Mouse (Mus musculus) 3134 (cell line): ENCODE results near the gene Traf3ip3.
A peak's percentile ranks its signal among the peaks of the same experiment; 100 is the strongest.

Source experiments
- DNase-seq: peaks from one replicate; pipeline ENCODE4 v3.0.0-alpha.2; 2011; ENCODE audit warnings: low spot score; ENCODE audit not compliant: insufficient read length; ENCODE audit errors: extremely low read depth

The Traf3ip3 gene

GRCm38 (mm10) chr1:193208178-193208577 lies 6.7 kb upstream of the Traf3ip3 start:
- DNase-seq: no peak

DNA sequence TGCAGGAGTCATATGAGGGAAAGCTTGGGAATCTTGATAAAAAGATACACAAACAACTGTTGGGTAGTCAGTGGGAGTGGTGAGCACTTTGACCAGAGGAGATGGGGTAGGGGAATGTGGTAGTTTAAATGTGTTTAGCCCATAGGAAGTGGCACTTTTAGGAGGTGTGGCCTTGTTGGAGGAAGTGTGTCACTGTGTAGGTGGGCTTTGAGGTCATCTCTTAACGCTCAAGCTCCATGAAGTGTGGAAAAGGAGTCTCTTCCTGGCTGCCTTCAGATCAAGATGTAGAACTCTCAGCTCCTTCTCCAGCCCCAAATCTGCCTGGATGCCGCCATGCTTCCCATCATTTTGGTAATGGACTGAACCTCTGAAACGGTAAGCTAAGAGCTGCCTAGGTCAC lies 6.0 kb upstream of the Traf3ip3 start, which contains the start of gene Lamb3:
Gene Lamb3 (plus strand): TSS at position 197 of the 400 bp plus-strand sequence.
- DNase-seq: no peak

- DNase-seq: no peak
Observed at GRCm38 (mm10) chr1:193205431-193205830, 3.9 kb upstream of the Traf3ip3 start.

DNA sequence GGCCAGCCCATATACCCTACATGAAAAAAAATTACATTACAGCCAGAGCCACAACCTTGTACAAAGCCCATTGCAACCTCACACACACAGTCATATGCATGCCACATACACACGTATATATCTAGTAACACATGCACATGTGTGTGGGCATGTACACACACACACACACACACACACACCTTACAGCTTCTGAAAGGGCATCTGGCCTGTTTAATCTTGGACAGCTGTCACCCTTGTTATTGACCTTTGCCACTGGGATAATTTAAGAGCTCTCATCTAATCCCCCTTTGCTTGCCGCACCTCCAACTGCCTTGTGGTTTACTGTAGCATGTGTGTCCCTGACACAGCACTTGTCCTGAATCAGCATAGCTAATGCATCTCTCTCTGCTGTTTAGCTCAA lies 2.3 kb upstream of the Traf3ip3 start:
- DNase-seq: no peak

DNA sequence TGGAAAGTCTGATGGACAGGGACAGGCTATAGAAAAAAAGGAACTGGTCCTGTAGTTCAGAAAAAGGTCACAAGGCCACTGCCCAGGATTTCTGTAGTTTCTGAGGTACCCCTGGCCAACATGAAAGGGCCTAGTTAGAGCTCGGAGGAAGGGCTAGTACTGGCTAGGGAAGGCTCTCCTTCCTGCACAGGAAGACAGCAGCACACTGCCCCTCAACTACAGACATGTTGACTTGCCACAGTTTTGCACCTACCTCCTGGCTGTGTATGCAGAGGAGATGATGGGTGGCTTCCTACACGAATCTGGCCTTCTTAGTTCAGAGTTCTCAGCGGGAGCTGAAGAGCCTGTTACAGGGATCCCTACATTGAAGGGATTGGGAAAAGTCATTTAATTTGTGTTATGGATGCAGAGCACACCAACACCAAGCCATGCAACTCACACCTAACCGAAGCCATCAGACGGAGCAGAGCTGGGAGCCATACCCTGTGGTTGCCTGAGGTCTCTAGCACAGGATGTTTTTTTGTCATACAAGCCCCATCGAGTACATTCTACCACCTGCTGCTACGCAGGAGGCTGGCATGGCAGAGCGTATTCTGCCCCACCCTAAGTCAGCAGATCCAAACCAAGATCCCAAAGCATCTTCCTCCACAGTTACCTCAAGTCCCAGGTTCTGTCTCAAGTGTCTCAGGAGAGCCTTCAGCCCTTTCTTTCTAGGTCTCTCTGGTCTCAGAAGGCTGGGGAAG lies 692 bp downstream of the Traf3ip3 start:
- DNase-seq: no peak

DNA sequence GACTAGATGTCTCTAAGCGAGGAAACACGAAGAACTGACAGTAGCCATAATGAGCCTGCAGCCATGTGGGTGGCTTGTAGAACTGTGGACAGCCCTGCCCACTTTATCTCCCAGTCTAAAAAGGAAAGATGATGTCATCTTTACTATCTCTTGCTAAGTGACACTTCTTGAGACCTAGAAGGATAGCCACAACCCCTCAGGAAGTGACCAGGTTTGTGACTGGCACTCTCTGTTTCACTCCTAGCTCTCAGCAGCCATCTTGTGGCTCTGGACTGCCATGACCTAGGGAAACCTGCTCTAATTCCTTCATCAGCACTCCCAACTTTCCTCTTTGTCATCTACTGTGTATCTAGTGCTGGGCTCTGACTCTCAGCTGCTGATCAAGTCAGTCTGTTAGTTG lies 3.2 kb downstream of the Traf3ip3 start:
- no peak for DNase-seq

DNA sequence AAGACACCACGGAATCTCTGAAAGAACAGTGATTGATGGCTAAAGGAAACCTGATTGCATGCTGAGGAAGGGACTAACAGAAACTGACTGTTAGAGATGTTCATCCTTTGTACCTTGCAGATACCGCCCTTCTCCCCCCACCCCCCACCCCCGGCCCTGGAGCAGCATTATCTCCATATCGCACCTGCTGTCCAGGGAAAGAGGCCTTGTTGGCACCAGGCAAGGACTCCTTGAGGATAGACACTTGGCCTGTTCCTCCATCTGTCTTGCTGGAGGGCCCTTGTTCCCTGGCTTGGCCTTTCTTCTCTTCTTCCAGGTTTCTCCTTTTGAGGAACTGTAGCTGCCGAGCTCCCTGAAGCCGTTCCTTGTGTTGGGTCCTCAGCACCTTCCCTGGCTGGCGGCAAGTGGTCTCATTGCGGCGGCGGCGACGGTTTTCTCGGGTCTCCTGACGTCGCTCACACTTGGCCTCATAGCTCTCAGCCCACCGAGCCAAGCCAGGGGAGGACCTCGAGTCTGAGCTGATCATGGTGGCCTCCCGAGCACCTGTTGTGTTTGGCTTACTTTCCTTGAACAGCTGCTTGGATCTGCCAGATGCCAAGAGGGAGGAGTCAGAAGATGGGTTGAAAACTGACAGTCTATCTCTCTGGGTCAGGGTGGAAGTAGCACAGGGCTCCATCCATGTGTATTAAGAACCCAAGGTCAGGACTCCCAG lies 3.9 kb downstream of the Traf3ip3 start:
- DNase-seq: no peak

DNA sequence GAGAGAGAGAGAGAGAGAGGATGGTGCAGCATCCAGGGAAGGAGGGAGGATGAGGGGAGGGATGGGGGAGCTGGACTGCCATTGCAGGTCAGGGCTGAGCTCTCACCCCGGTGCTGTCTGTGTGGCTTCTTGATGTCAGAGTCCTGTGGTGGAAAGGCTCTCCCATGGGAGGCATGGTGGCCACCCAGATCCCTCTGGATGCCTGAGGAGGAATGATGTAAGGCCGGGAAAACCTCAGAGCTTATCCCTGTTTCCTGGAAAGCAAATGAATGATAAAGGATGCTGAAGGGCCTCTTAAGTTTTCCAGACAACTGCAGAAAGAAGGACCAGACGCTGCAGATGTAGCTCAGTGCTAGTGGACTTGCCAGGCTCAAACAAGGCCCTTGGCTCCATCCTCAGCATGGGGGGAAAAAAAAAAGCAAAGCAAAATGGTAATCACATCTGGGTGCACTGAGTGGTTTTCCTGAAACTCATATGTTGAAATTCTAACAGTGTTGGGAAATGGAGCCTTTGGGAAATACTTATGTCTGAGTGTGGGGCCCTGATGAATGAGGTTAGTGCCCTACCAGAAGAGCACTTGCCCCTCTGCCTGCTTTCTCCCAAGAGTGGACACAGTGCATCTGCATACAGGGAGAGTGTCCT lies 6.2 kb downstream of the Traf3ip3 start:
- DNase-seq: no peak

GRCm38 (mm10) chr1:193194416-193195140 lies 6.9 kb downstream of the Traf3ip3 start:
- no peak for DNase-seq

- DNase-seq: no peak
Observed at GRCm38 (mm10) chr1:193191675-193192283, 9.7 kb downstream of the Traf3ip3 start.

DNA sequence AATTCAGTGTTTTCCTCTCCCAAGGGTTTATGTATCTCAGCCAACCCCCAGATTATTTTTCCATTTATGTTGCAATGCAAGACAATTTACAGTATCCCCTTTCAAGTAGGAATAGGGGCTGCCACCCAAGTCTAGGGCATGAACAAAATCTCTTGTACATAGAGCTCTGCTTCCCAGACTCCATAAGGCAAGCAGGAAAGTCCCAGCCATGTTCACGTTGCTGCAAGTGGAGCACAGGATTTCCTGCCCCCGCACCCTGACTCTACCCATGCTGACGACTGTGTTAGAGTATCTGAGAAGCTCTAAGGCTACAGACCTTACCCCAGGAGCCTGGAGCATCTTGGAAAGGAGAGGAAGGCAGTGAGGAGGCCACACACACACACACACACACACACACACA lies 11.7 kb downstream of the Traf3ip3 start:
- no peak for DNase-seq

DNA sequence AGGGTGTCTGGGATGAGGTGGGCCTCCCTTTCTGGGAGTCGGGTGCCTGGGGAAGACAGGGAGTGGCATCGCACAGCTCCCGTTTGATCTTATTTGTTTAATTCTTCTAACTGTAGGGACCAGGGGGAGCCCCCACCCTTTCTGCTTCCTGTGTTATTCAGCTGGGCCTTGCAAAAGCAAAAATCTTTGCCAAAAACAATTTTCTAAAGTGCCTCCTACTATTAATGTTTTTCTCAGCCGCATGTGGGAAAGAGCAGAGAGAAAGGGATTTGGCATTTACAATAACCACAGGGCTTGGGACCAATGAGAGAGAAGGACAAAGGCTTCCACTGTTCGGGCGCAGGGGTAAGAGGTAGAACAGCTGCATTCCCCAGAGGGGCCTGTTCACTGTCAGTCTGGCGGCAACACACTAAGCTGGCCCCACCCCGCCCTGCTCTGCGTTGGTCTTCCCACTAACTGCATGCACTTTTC lies 12.3 kb downstream of the Traf3ip3 start:
- DNase-seq: peak; percentile 75

DNA sequence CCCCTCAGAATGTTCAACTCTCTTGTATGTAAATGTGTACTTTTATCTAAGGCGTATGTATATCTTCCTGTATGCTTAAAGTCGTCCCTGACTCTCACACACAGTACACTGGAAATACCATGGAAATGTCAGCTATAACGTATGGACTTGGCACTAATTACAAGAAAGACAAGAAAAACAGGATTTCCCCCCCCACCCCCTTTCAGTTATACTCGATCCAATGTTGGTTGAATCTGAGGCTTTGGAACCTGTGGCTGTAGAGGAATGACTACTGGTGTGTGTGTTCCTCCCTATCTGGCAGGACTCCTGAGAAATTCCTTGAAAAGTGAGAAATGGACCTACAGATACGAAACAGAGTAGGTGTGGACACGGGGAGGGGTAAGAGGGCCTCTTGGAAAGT lies 13.2 kb downstream of the Traf3ip3 start:
- DNase-seq: no peak

DNA sequence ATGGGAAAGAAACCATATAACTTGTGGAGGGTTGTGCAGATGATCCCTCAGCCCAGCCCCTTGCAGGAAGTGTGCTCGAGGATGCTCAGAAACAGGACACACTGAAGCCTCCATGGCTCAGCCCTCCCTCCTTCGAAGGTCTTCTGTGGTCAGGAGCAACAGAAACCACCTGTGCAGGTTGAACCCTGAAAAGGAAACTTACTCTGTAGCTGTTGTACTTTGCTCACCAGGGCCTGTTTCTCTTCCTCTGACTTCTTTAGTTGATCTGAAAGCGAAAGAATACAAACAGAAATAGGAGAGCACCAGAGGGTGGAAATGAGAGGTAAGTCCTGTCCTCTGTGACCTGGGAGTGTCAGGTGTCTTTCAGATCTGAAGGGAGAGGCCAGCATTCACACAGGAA lies 20.4 kb downstream of the Traf3ip3 start:
- DNase-seq: no peak

DNA sequence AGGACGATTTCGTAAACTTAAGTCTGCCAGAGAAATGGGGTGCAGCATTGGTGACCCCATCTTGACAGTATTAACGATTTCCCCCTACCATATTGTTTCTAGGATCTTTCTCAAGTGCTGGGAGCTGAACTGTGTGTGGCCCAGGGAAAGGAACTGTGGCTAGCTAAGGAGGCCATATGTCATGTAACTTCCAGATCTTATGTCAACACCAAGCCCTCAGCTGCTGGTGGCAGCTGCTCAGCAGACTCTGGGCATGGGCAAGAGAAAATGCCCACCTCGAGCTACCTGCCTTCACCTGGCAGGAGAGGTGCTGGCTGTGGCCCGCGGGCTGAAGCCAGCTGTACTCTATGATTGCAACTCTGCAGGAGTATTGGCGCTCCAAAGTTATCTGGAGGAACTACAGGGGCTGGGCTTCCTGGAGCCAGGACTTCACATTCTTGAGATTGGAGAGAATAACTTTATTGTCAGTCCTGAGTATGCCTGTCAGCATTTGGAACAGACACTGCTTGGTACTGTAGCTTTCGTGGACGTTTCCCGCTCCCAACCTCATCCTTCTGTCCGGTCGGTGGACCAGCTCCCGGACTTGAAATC lies 27.3 kb downstream of the Traf3ip3 start:
- no peak for DNase-seq

DNA sequence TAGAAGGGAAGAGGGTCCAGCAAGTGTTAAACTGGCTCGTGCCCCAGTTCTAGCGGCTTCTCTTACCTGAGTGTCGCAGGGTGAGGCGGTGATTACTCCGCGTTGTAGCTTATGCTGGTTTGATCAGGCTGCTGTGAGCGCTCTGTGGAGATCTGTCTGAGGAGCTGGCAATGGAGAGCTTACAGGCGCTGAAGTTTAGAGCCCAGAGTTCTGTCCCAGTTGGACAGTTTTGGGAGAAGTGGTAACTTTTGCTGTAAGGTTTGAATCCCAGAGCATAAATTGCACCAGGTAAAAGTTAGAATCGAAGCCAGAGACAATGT lies 27.7 kb downstream of the Traf3ip3 start:
- no peak for DNase-seq

GRCm38 (mm10) chr1:193172991-193173809 lies 28.3 kb downstream of the Traf3ip3 start:
- peak; percentile 96 for DNase-seq

DNA sequence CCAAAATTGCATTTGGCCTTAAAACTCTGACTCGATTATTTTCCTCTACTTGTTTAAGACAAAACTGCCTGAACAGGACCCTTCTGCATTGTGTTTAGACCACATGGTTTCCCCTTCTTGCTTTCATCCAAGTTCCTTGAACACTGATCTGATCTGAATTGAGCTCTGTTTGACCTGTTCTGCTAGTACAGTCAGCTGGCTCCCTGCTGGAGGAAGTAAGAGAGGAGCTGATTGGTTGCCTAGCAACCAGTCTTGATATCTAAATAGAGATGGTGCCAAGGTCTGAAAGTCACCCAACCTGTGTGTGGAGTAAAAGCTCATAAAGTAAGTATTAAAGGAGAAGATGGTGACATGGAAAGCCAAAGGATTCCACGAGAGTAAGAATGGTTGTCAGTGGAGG lies 31.6 kb downstream of the Traf3ip3 start:
- no peak for DNase-seq

GRCm38 (mm10) chr1:193169228-193169627 lies 32.3 kb downstream of the Traf3ip3 start:
- DNase-seq: no peak
